Mouse (Mus musculus) liver, postnatal 0 days (tissue): ENCODE data around the gene Snx8.

ENCODE experiments used
- CTCF ChIP-seq: sonication (generic); IDR thresholded peaks from 2 replicates; pipeline ENCODE4 v1.5.1; 2016; ENCODE audit warnings: antibody characterized with exemption, low read depth
- EP300 ChIP-seq: IDR thresholded peaks from 2 replicates; pipeline ENCODE4 v1.6.1; 2016; ENCODE audit warnings: antibody characterized with exemption, low read depth, mild to moderate bottlenecking

DNA sequence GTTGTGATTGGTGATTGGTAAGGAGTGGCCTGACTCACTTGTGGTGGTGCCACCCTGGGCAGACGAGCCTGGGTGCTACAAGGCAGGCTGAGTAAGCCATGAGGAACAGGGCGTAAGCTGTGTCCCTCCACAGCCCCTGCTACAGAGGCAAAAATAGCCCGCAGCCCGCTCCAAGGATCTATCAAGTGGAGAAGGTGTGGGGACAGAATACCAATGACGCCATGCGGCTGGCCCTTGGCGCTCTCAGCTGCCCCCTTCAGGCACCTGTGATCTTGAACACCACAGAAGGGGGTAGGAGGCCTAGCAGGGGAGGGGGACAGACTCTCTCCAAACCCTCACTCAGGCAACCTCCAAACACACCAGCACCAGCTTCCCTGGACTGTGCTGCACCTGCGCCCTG, 83.0 kb downstream of the Snx8 start:
- TF ChIP-seq CTCF (no peak), EP300 (no peak)
